Mouse (Mus musculus): ENCODE results near the gene Cir1.

Cir1 gene

GRCm38 (mm10) chr2:73312152-73313116, at the start of gene Cir1, which contains the start of gene Scrn3:
Cir1 (minus strand) TSS chr2:73312701.
Scrn3 (plus strand) TSS chr2:73312601.
- DNase-seq (ENCODE audit: low spot score) = peak; percentile 97

- DNase-seq (ENCODE audit: low spot score) = no peak
Measured at GRCm38 (mm10) chr2:73360536-73360935, 48.0 kb upstream of the Cir1 start.

GRCm38 (mm10) chr2:73359941-73360340, 47.4 kb upstream of the Cir1 start:
- no peak for DNase-seq (ENCODE audit: low spot score)

GRCm38 (mm10) chr2:73357004-73357403, 44.5 kb upstream of the Cir1 start:
- DNase-seq (ENCODE audit: low spot score) = peak; percentile 52

DNA sequence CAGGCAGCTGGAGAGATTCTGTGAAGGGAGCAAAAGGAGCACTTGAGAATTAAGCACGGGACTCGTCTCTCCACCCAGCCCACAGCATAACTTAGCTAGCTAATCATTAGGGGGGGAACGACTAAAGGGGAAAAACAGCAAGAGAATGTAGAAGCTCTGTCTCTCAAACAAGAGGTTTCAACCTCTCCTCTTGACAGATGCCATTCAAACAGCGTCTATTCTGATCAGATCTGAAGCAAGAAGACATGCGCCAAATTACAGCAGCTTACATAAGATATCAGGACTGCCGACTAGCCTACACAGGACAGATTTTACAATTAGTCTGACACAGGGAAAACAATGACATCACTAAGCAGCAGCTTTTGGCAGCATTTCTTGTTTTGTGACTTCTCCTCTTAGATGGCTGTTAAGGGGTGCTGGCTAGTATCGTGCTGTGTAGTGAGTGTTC, 39.5 kb upstream of the Cir1 start:
- no peak for DNase-seq (ENCODE audit: low spot score)

DNA sequence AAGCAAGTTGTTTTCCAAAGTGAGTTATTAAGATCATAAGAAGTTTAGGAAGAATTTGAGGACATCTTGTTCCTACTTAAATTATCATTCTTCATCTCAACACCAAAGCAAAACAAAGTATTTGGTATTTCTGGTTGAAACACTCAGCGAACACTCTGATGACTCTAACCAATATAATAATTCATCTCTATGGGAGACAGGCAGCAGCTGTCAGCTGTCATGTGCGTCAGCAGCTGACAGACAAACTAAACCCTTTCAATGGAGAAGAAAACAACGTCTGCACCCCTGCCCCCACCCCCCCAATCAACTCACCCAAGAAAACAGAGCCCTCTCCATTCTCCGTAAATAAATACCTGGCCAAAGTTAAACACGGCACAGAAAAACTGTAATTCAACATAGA, 39.0 kb upstream of the Cir1 start:
- DNase-seq (ENCODE audit: low spot score) = no peak

- DNase-seq (ENCODE audit: low spot score) = no peak
Measured at GRCm38 (mm10) chr2:73348221-73348620, 35.7 kb upstream of the Cir1 start.

- DNase-seq (ENCODE audit: low spot score) = no peak
Measured at GRCm38 (mm10) chr2:73347766-73348165, 35.3 kb upstream of the Cir1 start.

DNA sequence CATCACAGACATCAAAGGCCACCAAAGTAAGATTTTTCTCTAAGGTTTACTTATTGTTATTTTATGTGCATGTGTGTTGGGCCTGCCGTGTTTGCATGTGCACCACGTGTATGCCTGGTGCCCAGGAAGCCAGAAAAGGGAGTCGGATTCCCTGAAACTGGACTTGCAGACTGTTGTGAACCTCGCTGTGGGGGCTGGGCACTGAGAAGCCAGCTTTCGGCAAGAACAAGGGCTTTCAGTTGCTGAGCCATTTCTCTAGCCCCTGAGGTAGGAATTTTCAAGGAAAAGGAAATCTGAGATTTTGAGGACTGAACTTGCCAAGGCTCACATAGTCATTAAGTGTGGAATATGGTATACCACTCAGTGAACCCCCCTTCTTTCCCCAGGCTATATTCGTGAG, 34.6 kb upstream of the Cir1 start:
- peak; percentile 28 for DNase-seq (ENCODE audit: low spot score)

- peak; percentile 18 for DNase-seq (ENCODE audit: low spot score)
Measured at GRCm38 (mm10) chr2:73346345-73347086, 34.0 kb upstream of the Cir1 start.

GRCm38 (mm10) chr2:73345204-73345603, 32.7 kb upstream of the Cir1 start:
- DNase-seq (ENCODE audit: low spot score) = no peak

DNA sequence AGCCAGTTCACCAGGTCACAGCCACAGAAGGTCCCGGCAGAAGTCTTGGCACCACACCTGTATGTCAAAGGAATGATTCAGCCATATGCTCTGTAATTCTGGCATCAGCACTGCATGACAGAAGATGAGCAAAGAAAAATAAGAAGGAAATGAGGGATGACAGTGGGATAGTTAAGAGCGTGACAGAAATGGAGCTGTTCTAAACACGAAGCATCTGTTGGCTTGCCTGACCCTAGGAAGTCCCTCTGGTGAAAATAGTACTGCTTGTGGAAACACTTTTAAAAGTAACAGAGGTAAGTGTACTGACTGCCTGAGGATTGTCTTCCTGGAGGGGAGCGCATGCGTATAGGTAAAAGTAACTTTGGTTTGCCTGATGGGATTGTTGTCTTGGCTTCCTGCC, 31.2 kb upstream of the Cir1 start:
- no peak for DNase-seq (ENCODE audit: low spot score)

GRCm38 (mm10) chr2:73338415-73338814, 25.9 kb upstream of the Cir1 start:
- DNase-seq (ENCODE audit: low spot score) = no peak

- no peak for DNase-seq (ENCODE audit: low spot score)
Measured at GRCm38 (mm10) chr2:73335949-73336348, 23.4 kb upstream of the Cir1 start.

DNA sequence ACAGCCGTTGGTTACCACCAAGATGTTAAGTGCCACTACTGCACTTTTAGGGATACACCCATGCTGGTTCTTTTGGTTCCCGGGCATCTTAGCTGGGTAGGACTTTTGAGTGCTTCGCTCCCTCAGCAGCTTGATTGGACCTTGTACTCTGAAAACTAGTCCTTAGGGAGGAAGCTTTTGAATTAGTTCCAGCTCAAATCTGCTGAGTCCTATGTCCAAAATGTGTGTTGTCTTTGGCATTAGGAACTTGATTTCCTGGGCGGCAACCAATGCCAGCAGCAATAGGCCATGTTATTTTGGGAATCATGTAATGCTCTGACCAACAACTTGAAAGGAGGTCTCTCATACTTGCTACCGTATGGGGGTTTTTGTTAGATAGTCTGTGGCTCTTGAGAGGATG, 13.4 kb upstream of the Cir1 start:
- no peak for DNase-seq (ENCODE audit: low spot score)

DNA sequence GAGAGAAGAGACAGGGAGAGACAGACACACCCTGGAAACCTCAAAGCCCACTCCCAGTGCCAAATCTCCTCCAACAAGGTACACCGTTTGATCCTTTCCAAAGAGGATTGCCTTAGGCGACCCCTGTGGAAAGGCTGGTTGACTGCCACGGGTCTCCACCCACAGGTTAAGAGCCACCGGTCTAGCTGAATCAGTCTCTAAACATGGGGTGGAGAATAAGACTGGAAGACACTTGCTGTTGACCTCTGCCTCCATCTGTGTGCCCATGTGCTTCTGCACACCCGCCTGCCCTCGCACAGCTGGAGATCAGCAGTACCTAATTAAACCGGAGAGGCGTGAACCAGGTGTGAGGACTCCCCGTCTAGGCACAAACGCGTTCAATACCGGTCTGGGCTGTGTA, 10.5 kb upstream of the Cir1 start:
- DNase-seq (ENCODE audit: low spot score) = no peak

GRCm38 (mm10) chr2:73319218-73319617, 6.7 kb upstream of the Cir1 start:
- DNase-seq (ENCODE audit: low spot score) = no peak

DNA sequence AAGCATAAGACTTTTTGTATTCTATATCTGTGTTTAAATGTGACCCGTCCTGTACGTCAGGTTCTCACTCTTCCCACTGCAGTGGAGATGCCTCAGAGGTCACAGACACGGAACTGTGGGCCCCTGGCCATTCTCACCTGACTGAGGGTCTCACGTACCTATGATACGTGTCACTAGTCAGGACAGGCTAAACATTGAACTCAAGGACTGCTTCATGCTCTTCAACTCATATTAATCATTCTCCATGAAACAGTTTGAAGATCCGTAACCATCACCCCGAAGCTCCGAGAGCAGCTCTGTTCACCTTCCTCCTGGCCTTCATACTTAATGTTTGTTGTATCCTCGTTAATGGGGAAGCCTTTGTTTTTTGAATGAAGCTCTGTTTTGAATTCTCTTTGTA, 4.9 kb upstream of the Cir1 start:
- no peak for DNase-seq (ENCODE audit: low spot score)

DNA sequence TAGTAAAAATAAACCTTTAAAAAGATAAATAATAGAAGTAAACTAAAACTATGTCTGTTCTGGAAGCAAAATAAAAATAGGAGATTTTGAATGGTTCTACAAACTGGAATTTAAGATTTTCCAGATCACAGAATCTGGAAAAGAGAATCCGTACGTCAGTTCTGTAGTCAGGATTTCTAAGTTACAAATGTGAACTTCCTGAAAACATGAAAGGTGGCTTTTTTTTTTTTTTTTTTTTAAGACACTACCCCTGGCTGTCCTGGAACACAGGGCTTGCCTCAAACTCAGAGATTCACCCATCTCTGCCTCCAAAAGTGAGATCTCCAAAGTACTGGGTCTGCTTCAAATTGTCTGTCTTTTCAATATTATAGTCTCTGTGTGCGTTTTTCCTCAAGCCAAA, 1.8 kb upstream of the Cir1 start:
- no peak for DNase-seq (ENCODE audit: low spot score)

- peak; percentile 58 for DNase-seq (ENCODE audit: low spot score)
Measured at GRCm38 (mm10) chr2:73313117-73313501, 608 bp upstream of the Cir1 start.

- DNase-seq (ENCODE audit: low spot score) = no peak
Measured at GRCm38 (mm10) chr2:73306006-73306405, 6.5 kb downstream of the Cir1 start.

DNA sequence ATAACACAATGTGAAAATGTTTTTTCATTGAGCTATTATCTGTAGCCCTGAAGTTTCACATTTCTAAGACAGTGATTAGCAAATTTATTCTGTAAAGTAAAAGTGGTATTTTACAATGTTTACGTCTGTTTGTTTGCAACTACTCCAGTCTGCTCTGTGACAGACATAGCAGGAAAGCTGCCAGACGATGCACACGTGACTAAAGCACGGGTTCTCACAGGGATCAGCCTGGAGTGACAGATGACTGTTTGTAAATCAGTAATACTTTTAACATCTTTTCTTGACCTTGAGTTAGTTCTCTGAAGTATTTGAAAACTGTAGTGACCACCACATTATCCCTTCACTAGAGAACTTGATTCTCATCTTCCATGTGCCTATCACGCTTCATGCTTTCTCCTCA, 8.0 kb downstream of the Cir1 start:
- DNase-seq (ENCODE audit: low spot score) = no peak

DNA sequence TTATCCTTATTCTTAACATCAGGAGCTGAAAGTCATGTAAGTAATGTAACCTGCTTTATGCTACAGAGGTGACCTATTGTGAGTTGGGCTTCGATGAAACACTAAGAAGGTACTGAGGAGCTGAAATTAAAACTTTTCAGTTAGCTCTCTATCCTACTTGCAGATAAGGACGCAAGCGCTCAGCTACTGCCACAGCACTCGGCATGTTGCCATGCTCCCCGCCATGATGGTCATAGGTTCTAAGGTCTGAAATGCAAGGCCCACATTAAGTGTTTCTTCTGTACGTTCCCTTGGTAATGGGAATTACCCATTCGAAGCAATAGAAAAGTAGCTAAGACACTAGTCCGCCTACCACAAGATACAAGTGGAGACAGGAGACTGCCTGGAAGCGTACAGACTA, 9.8 kb downstream of the Cir1 start:
- no peak for DNase-seq (ENCODE audit: low spot score)

All from embryo, embryonic 10.5 days (tissue).